Mouse (Mus musculus): ENCODE measurements around the gene Cald1. TPM values are rescaled to one million over a fixed set of nuclear protein-coding genes. Genes with fewer than 3 reads are reported as not detected.
A peak's percentile ranks its signal among the peaks of the same experiment; 100 is the strongest.

Cald1 gene
- polyA plus RNA-seq, 1 experiment from 2014 or later = 161 TPM

DNA sequence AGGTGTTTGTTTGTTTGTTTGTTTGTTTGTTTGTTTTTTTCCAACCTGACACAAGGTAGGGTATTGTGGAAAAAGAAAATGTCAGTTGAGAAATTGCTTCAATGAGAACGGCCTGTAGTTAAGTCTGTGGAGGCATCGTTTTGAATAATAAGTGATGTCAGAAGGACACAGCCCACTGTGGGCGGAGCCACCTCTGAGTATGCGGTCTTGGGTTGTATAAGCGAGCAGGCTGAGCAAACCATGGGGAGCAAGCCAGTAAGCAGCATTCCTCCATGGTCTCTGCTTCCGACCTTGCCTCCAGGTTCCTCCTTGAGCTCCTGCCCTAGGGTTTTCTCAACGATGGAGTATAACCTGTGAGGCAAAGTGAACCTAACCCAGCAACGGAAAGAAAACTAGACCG lies 7.6 kb upstream of the Cald1 start:
- ATAC-seq (ENCODE audit: insufficient number of reproducible peaks, low FRiP score) = no peak
- 84% methylated on average over 9 of the region's 9 CpGs for WGBS
- H3K4me3 ChIP-seq = no peak overlapping the region

DNA sequence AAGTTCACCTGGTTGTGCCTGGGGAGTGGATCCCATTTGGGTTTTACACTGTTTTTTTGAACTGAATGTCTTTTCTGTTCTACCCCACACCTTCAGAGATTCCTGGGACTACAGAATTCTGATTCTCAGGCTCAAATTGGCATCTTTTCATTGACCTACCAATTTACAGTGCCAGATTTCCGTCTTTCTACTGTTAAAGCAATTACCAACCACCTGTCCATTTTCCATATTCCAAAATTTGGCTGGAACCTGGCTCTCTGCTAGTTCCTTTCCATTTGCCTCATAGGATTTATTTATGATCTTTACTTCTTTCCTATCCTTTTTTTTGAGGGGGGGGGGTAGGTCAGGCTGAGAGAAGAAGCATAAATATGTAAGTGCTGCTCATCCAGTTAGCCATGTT lies 4.9 kb upstream of the Cald1 start:
- H3K36me3 ChIP-seq = no peaks in the 10 kb centered on the region
- H3K4me3 ChIP-seq = no peak overlapping the region
- ATAC-seq (ENCODE audit: insufficient number of reproducible peaks, low FRiP score) = no peak
- H3K9ac ChIP-seq = no peak overlapping the region
- H3K27me3 ChIP-seq (replicated peaks) = no peaks in the 10 kb centered on the region
- 73% methylated on average over 1 of the region's 1 CpGs for WGBS
- H3K9me3 ChIP-seq (replicated peaks) = 0 out of 2 replicates have a peak, but pooled peaks cover 4% of the 10 kb centered on the region
- H3K4me1 ChIP-seq (replicated peaks) = peaks cover 17% of the 10 kb centered on the region
- H3K4me2 ChIP-seq = no peak overlapping the region
- H3K27ac ChIP-seq (ENCODE audit: poor library complexity, severe bottlenecking) = no peak overlapping the region

More for the DNA sequence above, 7.6 kb upstream of the Cald1 start:
- Histone ChIP-seq H3K36me3 (no peaks in the 10 kb centered on the region), H3K27ac (ENCODE audit: poor library complexity, severe bottlenecking) (no peak overlapping the region), H3K9me3 (replicated peaks) (0 out of 2 replicates have a peak, but pooled peaks cover 4% of the 10 kb centered on the region), H3K27me3 (replicated peaks) (no peaks in the 10 kb centered on the region), H3K4me2 (no peak overlapping the region), H3K9ac (no peak overlapping the region), H3K4me1 (replicated peaks) (no peaks in the 10 kb centered on the region)

DNA sequence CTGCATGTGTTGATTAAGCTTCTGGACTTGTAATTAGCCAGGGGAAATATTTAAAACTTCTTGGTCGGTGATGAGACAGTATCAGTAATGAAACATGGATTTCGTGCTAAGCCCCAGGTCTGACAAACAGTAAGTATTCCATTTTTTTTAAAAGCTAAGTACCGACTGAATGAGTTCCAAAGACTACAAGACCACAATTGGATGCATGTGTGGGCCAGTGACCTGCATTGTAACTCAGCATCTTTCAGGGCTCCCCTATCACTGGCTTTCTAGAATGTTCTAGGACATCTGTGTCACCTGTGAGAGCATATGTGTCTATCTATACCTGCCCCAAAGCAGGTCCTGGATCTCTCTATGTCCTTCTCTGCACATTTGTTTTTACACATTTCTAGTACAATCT lies 984 bp upstream of the Cald1 start:
- H3K27me3 ChIP-seq (replicated peaks) = no peaks in the 10 kb centered on the region
- no peak for ATAC-seq (ENCODE audit: insufficient number of reproducible peaks, low FRiP score)
- peak overlapping the region; percentile 87; the same call in 1 of the 2 replicates for H3K27ac ChIP-seq (ENCODE audit: poor library complexity, severe bottlenecking)
- H3K9ac ChIP-seq = no peak overlapping the region
- H3K4me2 ChIP-seq = no peak overlapping the region
- H3K36me3 ChIP-seq = no peaks in the 10 kb centered on the region
- 68% methylated on average over 3 of the region's 3 CpGs for WGBS
- no peak overlapping the region for H3K4me3 ChIP-seq
- H3K4me1 ChIP-seq (replicated peaks) = peaks cover 40% of the 10 kb centered on the region
- no peaks in the 10 kb centered on the region for H3K9me3 ChIP-seq (replicated peaks)

DNA sequence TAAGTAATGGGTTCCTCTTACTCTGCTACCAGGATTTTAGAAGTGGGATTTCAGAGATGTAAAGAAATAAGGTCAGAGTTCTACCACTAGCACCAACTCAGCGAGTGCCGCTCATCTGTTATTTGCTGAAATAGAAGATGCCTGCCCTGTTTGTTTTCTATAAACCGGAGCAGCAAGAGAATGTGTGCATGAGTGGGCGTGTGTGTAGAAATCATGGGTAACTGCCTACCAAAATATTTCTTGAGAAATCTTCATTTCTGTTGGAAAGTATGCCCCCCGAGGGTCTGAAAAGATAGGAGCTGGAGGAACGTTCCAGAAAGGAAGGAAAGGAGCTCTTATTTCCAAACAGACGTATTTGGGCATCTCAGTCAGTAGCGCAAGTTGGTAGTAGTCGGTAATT lies 871 bp downstream of the Cald1 start:
- no peak for ATAC-seq (ENCODE audit: insufficient number of reproducible peaks, low FRiP score)

DNA sequence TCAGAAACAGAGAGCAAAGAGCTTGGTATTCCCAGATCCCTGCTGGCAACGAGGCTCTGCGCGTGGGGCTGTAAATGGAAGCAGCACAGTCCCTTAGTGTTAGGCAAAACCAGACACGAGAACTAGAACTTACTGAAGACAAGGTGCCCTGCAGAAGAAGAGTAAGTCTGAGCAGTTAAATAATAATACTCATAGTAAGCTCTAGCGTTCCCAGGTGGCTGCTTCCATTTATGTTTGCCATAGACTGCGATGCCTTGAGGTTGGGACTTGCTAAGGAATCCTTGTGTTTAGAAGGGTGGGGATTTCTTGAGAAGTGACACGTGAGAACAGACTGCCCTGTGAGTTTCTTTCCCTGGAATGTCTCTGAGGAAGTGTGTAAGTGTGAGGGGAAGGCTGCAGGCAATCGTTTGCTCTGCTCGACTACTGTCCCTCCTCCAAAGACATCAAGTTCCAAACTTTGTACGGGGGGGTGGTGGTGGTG lies 1.4 kb downstream of the Cald1 start:
- Histone ChIP-seq H3K9ac (peak overlapping the region; percentile 87), H3K27ac (ENCODE audit: poor library complexity, severe bottlenecking) (peak overlapping the region; percentile 87), H3K27me3 (replicated peaks) (no peaks in the 10 kb centered on the region), H3K4me1 (replicated peaks) (peaks cover 62% of the 10 kb centered on the region), H3K4me2 (peak overlapping the region; percentile 68), H3K4me3 (peak overlapping the region; percentile 58), H3K36me3 (no peaks in the 10 kb centered on the region), H3K9me3 (replicated peaks) (no peaks in the 10 kb centered on the region)
- 24% methylated on average over 10 of the region's 10 CpGs for whole genome bisulfite sequencing
- ATAC-seq (ENCODE audit: insufficient number of reproducible peaks, low FRiP score) = no peak

More for the DNA sequence above, 871 bp downstream of the Cald1 start:
- H3K27ac ChIP-seq (ENCODE audit: poor library complexity, severe bottlenecking) = peak overlapping the region; percentile 87
- H3K9ac ChIP-seq = peak overlapping the region; percentile 87
- no peaks in the 10 kb centered on the region for H3K27me3 ChIP-seq (replicated peaks)
- H3K36me3 ChIP-seq = no peaks in the 10 kb centered on the region
- peaks cover 57% of the 10 kb centered on the region for H3K4me1 ChIP-seq (replicated peaks)
- 31% methylated on average over 9 of the region's 9 CpGs for WGBS
- H3K4me3 ChIP-seq = peak overlapping the region; percentile 58
- H3K4me2 ChIP-seq = peak overlapping the region; percentile 68
- no peaks in the 10 kb centered on the region for H3K9me3 ChIP-seq (replicated peaks)

DNA sequence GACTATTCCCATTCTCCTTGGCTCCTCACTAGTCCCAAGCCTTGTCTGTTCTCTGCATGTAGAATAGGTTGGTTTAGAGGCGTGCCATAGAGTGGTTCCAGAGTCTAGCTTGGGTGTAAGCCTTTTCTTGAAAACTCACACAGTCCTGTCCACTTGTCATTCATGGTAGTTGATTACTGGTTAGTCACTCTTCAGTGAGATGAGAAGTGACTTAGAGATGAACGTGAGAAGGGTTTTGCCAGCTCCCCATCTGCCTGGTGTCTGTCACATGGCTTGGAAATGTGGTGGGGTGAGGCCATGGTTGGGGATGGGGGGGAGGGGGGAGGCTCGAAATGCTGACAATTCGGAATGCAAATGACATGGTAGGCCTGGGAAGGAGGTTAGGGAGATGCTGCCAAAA lies 2.5 kb downstream of the Cald1 start:
- peaks cover 70% of the 10 kb centered on the region for H3K4me1 ChIP-seq (replicated peaks)
- H3K9me3 ChIP-seq (replicated peaks) = no peaks in the 10 kb centered on the region
- no peak overlapping the region for H3K27ac ChIP-seq (ENCODE audit: poor library complexity, severe bottlenecking)
- no peak overlapping the region; the same call in 1 of the 2 replicates for H3K9ac ChIP-seq
- H3K4me2 ChIP-seq = peak overlapping the region; percentile 48
- no peak for ATAC-seq (ENCODE audit: insufficient number of reproducible peaks, low FRiP score)
- no peak overlapping the region for H3K4me3 ChIP-seq
- H3K27me3 ChIP-seq (replicated peaks) = no peaks in the 10 kb centered on the region
- 67% methylated on average over 4 of the region's 4 CpGs for WGBS
- no peaks in the 10 kb centered on the region for H3K36me3 ChIP-seq

DNA sequence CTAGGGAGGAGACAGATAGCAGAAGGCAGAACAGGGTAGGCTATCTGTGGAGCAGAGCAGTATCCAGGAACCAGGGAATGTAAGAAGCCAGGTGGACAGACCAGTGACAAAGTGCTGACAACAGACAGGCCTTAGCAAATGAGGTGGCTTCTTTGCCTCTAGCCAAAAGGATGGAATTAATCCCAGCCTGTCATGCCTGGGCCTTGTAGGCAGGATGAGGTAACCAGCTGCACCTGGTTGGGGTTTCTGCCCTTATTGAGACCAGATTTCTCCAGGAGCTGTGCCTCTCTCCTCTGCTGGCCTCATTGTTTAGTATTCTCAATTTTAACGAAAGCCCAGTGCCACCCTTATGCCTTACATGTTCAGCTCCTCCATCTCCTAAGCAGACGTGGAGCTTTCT lies 3.8 kb downstream of the Cald1 start:
- ATAC-seq (ENCODE audit: insufficient number of reproducible peaks, low FRiP score) = no peak
- 64% methylated on average over 2 of the region's 2 CpGs for WGBS
- H3K9ac ChIP-seq = no peak overlapping the region
- H3K4me3 ChIP-seq = no peak overlapping the region
- no peak overlapping the region for H3K27ac ChIP-seq (ENCODE audit: poor library complexity, severe bottlenecking)
- H3K27me3 ChIP-seq (replicated peaks) = no peaks in the 10 kb centered on the region
- peak overlapping the region; percentile 7; the same call in 1 of the 2 replicates for H3K4me2 ChIP-seq
- H3K4me1 ChIP-seq (replicated peaks) = peaks cover 72% of the 10 kb centered on the region
- H3K36me3 ChIP-seq = no peaks in the 10 kb centered on the region
- no peaks in the 10 kb centered on the region for H3K9me3 ChIP-seq (replicated peaks)

DNA sequence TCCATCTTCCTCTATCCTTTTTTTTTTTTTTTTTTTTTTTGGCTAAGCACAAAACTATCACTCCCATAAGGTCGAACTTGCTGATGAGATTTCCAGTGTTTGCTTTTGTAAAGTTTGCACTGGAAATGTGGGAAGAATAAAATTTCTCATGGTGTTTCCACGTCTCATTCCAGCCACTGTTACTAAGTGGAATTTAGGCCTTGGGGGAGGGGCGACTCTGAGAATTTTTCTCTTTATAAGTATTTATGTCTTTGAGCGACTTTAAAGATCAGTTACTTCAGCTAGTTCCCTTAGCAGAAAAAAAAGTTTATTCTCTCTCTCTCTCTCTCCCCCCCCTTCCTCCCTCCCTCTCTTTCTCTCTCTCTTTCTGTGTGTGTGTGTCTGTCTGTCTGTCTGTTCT lies 8.1 kb downstream of the Cald1 start:
- Histone ChIP-seq H3K4me2 (no peak overlapping the region), H3K36me3 (no peaks in the 10 kb centered on the region), H3K27ac (ENCODE audit: poor library complexity, severe bottlenecking) (peak overlapping the region; percentile 42; the same call in 1 of the 2 replicates), H3K27me3 (replicated peaks) (no peaks in the 10 kb centered on the region), H3K4me1 (replicated peaks) (peaks cover 84% of the 10 kb centered on the region), H3K9ac (no peak overlapping the region), H3K9me3 (replicated peaks) (no peaks in the 10 kb centered on the region), H3K4me3 (no peak overlapping the region)
- no peak for ATAC-seq (ENCODE audit: insufficient number of reproducible peaks, low FRiP score)
- WGBS = 54% methylated on average over 4 of the region's 4 CpGs

DNA sequence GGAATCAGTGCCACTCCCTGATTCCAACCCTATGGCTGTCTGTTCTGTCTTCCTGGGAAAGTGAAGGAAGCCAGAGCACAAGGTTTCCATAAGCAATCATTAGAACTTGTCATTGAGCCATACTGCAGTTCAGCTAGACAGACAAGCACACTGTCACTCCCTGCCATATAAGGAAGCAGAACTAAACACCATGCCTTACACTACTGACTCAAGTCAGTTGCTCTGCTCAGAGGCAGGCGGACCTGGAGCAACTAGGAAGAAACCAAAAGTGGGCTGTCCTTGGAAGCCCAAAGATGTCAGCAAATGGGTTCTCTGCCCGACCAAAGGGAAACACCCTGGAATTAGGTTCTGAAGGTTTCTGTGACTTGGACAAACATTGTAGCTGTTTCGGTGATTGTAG lies 10.3 kb downstream of the Cald1 start:
- peak overlapping the region; percentile 91 for H3K27ac ChIP-seq (ENCODE audit: poor library complexity, severe bottlenecking)
- no peaks in the 10 kb centered on the region for H3K9me3 ChIP-seq (replicated peaks)
- no peak overlapping the region for H3K4me3 ChIP-seq
- H3K4me2 ChIP-seq = no peak overlapping the region
- WGBS = 61% methylated on average over 3 of the region's 3 CpGs
- no peak overlapping the region for H3K9ac ChIP-seq
- H3K4me1 ChIP-seq (replicated peaks) = peaks cover 85% of the 10 kb centered on the region
- H3K36me3 ChIP-seq = no peaks in the 10 kb centered on the region
- H3K27me3 ChIP-seq (replicated peaks) = no peaks in the 10 kb centered on the region
- peak; percentile 54; the same call in 1 of the 2 replicates for ATAC-seq (ENCODE audit: insufficient number of reproducible peaks, low FRiP score)

DNA sequence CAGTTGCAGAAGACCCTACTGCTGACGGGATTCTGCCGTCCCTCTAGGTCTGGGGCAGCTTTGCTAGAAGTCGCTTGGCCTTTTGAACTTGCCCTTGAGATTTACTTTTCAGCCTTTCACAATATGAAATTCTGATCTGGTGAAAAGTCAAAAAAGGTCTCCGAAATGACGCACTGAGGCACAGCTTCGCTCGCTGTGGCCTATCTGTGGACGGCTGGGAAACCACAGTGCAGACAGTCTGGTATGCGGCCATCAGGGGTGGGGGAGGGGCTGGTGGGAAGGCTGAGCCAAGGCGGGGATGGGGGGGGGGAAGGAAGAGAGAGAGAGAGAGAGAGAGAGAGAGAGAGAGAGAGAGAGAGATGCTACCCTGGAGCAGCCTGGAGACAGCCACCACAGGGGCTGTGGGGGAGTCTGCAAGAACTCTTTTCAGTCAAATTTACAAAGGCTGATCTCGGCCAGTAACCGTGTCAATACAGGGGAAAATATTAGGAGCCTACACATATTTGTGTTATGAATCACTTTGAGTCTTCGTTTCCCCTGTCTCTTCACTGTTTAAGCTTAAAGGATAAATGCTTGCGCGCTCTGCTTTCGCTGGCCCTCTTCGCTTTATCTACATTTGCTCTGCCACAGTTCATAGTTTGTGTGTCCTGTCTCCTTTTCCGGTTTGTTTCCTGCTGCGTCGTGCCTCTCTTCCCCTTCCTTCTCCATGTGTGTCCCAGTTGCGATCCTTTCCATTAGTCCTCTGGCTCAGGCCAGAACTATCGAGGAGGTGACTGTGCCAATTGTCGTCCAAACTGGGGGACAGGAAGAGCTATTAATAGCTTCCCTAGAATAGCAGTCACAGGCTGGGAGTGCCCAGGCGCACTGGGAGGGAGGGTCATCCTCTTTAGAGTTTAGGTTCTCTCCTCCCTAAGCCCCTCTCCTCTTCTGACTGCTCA lies 11.9 kb downstream of the Cald1 start:
- no peaks in the 10 kb centered on the region for H3K9me3 ChIP-seq (replicated peaks)
- H3K9ac ChIP-seq = peak overlapping the region; percentile 50
- H3K4me1 ChIP-seq (replicated peaks) = peaks cover 75% of the 10 kb centered on the region
- peak overlapping the region; percentile 5 for H3K4me3 ChIP-seq
- no peaks in the 10 kb centered on the region for H3K27me3 ChIP-seq (replicated peaks)
- WGBS = 7% methylated on average over 24 of the region's 24 CpGs
- H3K27ac ChIP-seq (ENCODE audit: poor library complexity, severe bottlenecking) = peak overlapping the region; percentile 91
- peak overlapping the region; percentile 52 for H3K4me2 ChIP-seq
- ATAC-seq (ENCODE audit: insufficient number of reproducible peaks, low FRiP score) = peak; percentile 85
- 0 out of 2 replicates have a peak, but pooled peaks cover 2% of the 10 kb centered on the region for H3K36me3 ChIP-seq

DNA sequence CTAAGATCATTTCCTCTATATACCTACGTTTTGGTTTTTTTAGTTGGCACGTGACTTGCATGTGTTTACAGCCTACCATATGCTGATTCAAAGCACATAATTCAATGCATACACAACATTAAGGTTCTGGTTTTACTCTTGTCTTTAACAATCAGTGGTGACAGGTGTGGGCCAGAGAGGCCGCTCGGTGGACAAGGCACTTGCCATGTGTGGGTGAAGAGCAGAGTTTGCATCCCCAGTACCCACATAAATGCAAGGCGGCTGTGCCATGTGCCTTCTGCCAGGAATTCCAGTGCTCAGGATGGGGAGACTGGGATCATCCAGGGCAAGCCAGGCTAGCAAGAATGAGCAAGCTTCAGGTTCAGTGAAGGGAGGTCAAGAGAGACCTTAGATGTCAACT lies 14.8 kb downstream of the Cald1 start:
- H3K9me3 ChIP-seq (replicated peaks) = no peaks in the 10 kb centered on the region
- WGBS = 63% methylated on average over 5 of the region's 5 CpGs
- no peak overlapping the region for H3K4me2 ChIP-seq
- H3K9ac ChIP-seq = no peak overlapping the region
- H3K4me1 ChIP-seq (replicated peaks) = peaks cover 55% of the 10 kb centered on the region
- no peaks in the 10 kb centered on the region for H3K27me3 ChIP-seq (replicated peaks)
- no peak for ATAC-seq (ENCODE audit: insufficient number of reproducible peaks, low FRiP score)
- no peak overlapping the region for H3K4me3 ChIP-seq
- 0 out of 2 replicates have a peak, but pooled peaks cover 2% of the 10 kb centered on the region for H3K36me3 ChIP-seq
- H3K27ac ChIP-seq (ENCODE audit: poor library complexity, severe bottlenecking) = no peak overlapping the region; the same call in 1 of the 2 replicates
